Mouse (Mus musculus) MEL (cell line): Measurements from ENCODE around the gene Galntl6.

ENCODE experiments used
- BHLHE40 ChIP-seq: IDR thresholded peaks from 2 replicates; pipeline ENCODE4 v1.6.1; 2012; ENCODE audit warnings: low read depth, mild to moderate bottlenecking, inconsistent platforms, low read length, improper control_type of control experiment, borderline replicate concordance
- CHD2 ChIP-seq: IDR thresholded peaks from 2 replicates; pipeline ENCODE4 v1.6.1; 2011; ENCODE audit warnings: low read length, improper control_type of control experiment
- CTCF ChIP-seq, 3 experiments: IDR thresholded peaks in 2 of 3; conservative IDR thresholded peaks in 1 of 3; 2 replicates each; pipeline ENCODE4 v1.5.1; 2011 to 2012; ENCODE audit warnings: low read length in 3 of 3, low read depth in 2 of 3, mild to moderate bottlenecking in 2 of 3, improper control_type of control experiment in 1 of 3, inconsistent platforms in 1 of 3, mixed read lengths in 1 of 3, moderate library complexity in 1 of 3; ENCODE audit not compliant: control insufficient read depth in 1 of 3, insufficient read depth in 1 of 3, poor library complexity in 1 of 3, severe bottlenecking in 1 of 3
- E2F4 ChIP-seq: IDR thresholded peaks from 2 replicates; pipeline ENCODE4 v1.6.1; 2011; ENCODE audit warnings: low read depth, low read length, improper control_type of control experiment, borderline replicate concordance
- GATA1 ChIP-seq: IDR thresholded peaks from 2 replicates; pipeline ENCODE4 v1.6.1; 2011; ENCODE audit warnings: low read depth, low read length, improper control_type of control experiment
- JUND ChIP-seq: IDR thresholded peaks from 2 replicates; pipeline ENCODE4 v1.6.1; 2011; ENCODE audit warnings: low read depth, mild to moderate bottlenecking, improper control_type of control experiment, low read length
- MAFK ChIP-seq: IDR thresholded peaks from 2 replicates; pipeline ENCODE4 v1.6.1; 2011; ENCODE audit warnings: low read depth, mild to moderate bottlenecking, low read length, improper control_type of control experiment, borderline replicate concordance
- RAD21 ChIP-seq: IDR thresholded peaks from 2 replicates; pipeline ENCODE4 v1.6.1; 2011; ENCODE audit warnings: mild to moderate bottlenecking, low read depth, low read length, improper control_type of control experiment
- TAL1 ChIP-seq: IDR thresholded peaks from 2 replicates; pipeline ENCODE4 v1.6.1; 2012; ENCODE audit warnings: mild to moderate bottlenecking, inconsistent platforms, low read length, moderate library complexity, mixed read lengths
- UBTF ChIP-seq: IDR thresholded peaks from 2 replicates; pipeline ENCODE4 v1.6.1; 2012; ENCODE audit warnings: low read depth, mild to moderate bottlenecking, inconsistent platforms, low read length, improper control_type of control experiment, moderate library complexity, borderline replicate concordance; ENCODE audit not compliant: insufficient read depth

DNA sequence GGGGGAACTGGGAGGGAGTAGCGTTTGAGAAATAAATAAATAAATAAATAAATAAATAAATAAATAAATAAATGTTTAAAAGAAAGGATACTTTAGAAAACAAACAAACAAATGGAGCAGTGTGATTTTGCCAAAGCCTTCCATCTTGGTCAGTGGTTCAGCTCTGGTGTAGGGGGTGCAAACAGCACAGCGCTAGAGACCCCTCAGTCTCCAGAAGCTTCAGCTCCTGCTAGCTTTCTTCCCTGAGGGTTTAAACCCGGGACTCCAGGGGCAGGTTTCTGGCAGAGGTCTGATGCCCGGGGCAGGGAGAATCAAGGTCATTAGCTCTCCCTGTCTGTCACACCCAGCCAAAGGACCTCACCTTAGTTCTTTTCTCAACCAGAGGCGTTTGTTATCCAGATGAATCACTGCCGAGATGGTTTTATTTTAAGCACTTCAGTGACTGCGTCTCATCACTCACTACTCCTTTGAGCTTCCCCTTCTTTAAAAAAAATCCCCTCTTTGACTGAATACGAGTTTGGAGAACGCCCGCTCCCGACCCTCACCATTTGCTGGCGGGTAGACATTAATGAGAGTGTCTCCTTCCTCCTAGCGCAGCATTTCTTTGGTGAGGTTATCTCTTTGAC is 1146.6 kb downstream of the Galntl6 start:
- TF ChIP-seq CTCF (IDR thresholded peaks at IDR 0.05 in 2 of 3, conservative IDR thresholded peaks at IDR 0.05 in 1 of 3; ENCODE audit: control insufficient read depth in 1 of 3, insufficient read depth in 1 of 3, low read depth in 2 of 3, low read length in 3 of 3, poor library complexity in 1 of 3, severe bottlenecking in 1 of 3) (no peak), BHLHE40 (no peak), JUND (no peak), MAFK (no peak), CHD2 (no peak), E2F4 (no peak), RAD21 (no peak), TAL1 (no peak), GATA1 (no peak), UBTF (no peak)
